Mouse (Mus musculus): Measurements from ENCODE around the gene Sftpd. TPM values are rescaled to one million over a fixed set of nuclear protein-coding genes. Genes with fewer than 3 reads are reported as not detected.

Gene Sftpd
- total RNA-seq (2014; fragmentation: Nextera tagmentation), result not detected in 2 replicates
- not detected in 2 replicates for total RNA-seq (2017)

DNA sequence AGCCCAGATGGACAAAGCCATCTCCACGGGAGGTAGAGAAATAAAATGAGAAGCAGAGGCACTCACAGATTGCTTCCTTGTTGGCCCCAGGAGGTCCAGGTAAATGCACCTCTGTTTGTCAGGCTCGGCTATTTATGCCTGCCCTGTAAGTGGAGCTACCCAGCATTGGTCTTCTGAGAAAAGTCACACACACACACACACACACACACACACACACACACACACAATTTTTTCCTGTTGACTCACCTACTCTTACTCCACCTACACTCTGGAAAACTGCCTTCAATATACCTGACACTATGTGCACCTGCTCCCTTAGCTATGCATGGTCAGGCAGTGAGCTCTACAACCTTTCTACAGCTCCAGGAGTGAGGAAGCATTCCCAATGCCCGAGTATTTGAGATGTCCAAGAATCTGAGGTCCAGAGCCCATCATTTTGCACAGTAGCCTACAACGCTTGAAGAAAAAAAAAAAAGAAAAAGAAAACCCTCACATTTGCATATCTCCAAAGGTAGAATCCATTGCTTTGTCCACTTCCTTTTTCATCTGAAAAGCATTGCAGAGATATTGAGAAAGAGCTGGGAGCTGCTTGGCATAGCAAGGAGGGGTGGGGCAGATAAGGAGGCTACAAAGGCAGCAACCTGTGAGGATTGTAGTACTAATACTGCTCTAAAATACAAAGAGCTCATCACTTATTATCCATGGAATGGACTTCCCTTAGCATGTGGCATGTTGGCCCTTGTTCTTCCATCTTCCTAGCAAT, at the start of gene Sftpd:
Gene Sftpd, minus strand, starts transcription at position 91 of the 763 bp plus-strand sequence.
- no peak for ATAC-seq (replicated peaks; ENCODE audit: poor library complexity, severe bottlenecking)

- no peak for ATAC-seq (replicated peaks; ENCODE audit: poor library complexity, severe bottlenecking)
These were observed 13.2 kb upstream of the Sftpd start for GRCm38 (mm10) chr14:41198037-41198730.

DNA sequence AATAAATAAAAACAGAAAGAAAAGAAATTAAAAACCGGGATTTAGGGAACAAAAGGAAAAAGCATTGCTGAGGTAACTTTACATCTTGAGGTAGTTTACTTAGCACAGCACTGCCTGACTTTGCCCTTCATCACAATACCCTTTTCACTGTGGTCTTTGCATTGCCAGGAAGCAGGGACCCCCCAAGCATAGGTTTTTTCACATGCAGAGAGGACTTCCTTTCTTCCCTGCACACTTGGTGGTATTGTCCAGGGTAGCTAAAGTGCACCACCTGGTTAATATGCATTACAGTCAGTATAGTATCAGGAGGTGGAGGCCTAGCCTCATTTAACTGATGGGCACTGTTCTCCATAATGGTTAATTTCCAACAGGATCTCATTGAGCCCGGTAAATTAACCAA, 4.5 kb upstream of the Sftpd start:
- no peak for ATAC-seq (replicated peaks; ENCODE audit: poor library complexity, severe bottlenecking)

DNA sequence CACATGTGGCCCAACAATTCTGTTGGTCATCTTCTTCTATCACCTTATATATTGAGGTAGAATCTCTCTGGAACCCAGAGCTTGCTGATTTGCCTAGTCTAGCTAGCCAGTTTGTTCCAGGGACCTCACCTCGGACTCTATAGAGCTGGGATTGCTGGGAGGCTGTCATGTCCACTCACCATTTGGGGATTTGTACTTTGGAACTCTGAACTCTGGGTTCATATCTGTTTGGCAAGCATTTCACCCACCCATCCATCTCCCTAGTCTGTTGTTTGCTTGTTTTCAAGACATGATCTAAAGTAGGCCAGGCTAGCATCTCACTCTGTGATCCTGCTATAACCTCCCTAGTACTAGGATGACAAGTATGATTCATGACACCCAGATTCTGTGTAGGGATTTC, 10.1 kb downstream of the Sftpd start:
- no peak for ATAC-seq (replicated peaks; ENCODE audit: poor library complexity, severe bottlenecking)

- no peak for ATAC-seq (replicated peaks; ENCODE audit: poor library complexity, severe bottlenecking)
These were observed 14.4 kb downstream of the Sftpd start for GRCm38 (mm10) chr14:41170514-41170913.

- ATAC-seq (replicated peaks; ENCODE audit: poor library complexity, severe bottlenecking), result no peak
These were observed 16.4 kb downstream of the Sftpd start for GRCm38 (mm10) chr14:41168567-41168966.

DNA sequence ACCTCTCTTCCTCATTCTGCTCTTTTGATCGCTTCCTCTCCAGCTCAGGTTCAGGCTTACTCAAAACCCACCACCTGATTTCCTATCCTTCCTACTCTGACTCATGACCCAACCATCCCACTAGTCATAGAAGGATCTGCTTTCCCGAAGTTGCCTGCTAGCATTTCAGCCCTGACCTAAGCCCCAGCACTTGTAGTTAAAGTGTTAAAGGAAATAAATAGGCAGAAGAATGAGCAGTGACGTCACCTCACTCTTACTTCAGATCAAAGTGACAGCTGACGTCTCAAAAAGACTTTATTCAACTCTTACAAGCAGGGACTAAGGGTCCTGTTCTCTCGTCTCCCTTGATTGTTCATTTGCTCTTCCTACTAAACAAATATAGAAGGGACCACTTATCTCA, 17.7 kb downstream of the Sftpd start:
- no peak for ATAC-seq (replicated peaks; ENCODE audit: poor library complexity, severe bottlenecking)

- ATAC-seq (replicated peaks; ENCODE audit: poor library complexity, severe bottlenecking), result no peak
These were observed 22.3 kb downstream of the Sftpd start for GRCm38 (mm10) chr14:41162663-41163062.

- no peak for ATAC-seq (replicated peaks; ENCODE audit: poor library complexity, severe bottlenecking)
These were observed 24.2 kb downstream of the Sftpd start for GRCm38 (mm10) chr14:41160743-41161142.

DNA sequence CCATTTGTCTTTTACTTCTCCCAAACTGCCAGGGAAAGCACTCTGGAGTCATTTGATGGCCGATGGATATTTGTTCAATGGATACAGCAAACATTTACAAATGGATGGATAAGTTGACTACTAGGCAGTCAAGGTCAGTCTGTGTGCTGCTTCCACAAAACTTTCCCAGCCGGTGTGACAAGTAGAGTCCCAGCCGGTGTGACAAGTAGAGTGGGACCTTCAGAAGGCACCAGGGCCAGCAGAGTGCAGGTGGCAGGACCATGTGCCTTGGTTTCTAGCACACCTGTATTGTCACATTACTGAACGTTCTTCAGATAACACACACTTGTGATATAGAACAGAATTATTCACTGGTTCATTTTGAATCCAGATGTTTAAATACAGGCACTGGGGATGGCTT, 24.9 kb downstream of the Sftpd start:
- ATAC-seq (replicated peaks; ENCODE audit: poor library complexity, severe bottlenecking), result no peak

- ATAC-seq (replicated peaks; ENCODE audit: poor library complexity, severe bottlenecking), result no peak
These were observed 33.6 kb downstream of the Sftpd start, which contains the start of gene Mbl1 for GRCm38 (mm10) chr14:41151220-41151898. Gene Mbl1 (plus strand): TSS chr14:41151458.

DNA sequence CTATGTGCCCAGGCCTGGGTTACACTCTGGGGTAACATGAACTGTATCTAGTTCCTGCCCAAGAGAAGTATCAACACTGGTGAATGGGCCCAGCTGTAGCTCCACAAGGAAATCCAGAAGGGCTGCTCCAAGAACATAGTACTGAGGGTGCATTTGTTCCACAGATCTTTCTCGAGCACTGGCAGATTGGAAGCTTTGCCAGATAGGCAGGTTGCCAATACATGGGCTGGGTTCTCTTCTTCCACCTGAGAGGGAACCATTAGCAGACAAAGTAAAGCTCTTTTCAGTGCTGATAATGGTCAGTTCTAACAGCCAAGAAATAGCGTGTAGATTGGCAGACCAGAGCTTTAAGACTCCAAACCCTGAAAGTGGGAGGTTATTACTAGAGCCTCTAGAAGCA, 37.6 kb downstream of the Sftpd start:
- ATAC-seq (replicated peaks; ENCODE audit: poor library complexity, severe bottlenecking), result no peak

DNA sequence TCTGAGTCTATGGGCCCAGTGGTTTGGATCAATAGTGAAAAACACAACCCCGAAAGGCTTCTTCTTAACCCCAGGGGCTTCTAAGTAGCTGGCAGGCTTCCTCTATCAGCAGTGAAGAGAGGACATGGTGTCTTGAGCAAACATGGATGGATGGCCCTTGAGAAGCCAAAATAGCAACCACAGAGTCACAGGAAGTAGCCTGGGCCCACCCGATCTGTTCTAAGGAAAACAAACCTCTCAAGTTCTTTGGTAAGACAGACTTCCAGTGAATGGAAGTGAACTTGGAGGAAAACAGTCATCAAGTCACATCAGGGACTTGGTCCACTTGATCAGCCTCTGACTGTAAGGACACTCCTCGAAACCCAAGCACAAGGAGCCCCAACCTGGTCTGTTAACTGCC, 38.0 kb downstream of the Sftpd start:
- ATAC-seq (replicated peaks; ENCODE audit: poor library complexity, severe bottlenecking), result no peak

DNA sequence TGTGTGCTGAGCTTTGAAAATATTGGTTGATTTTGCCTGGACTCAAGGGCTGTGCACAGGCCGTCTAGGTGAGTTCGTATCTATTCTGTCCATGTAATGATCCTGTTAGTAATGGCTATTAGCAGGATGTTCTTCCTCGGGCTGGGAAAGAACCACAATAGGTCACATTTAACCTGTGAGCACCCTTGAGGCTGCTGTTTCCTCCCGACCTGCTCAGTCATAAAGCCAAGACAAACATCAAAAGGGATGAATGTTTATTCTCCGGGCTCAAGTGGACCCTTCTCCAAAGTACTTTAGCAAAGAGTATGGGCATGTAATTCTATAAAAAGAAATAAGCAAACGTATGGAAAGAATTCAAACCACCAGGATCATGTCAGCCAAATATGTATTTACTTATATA, 38.9 kb downstream of the Sftpd start:
- no peak for ATAC-seq (replicated peaks; ENCODE audit: poor library complexity, severe bottlenecking)

DNA sequence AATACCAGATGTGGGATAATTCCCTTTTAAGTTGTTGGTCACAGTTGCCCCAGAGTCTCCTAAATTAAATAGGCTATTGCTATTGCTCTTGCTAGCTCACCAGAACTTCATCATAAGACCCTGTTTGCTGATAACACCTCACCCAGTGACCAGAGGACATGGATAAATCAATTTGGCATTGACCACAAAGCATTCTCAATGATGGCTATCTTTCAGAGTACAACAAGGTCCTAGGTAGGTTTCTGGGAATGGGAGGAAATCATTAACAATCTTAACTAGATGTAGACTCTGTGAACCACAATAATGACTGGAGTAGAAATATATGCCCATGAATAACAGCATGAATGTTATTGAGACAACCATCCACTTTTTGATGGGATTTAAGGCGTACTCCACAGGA, 44.3 kb downstream of the Sftpd start:
- ATAC-seq (replicated peaks; ENCODE audit: poor library complexity, severe bottlenecking), result no peak

- ATAC-seq (replicated peaks; ENCODE audit: poor library complexity, severe bottlenecking), result no peak
These were observed 47.9 kb downstream of the Sftpd start for GRCm38 (mm10) chr14:41137006-41137405.

DNA sequence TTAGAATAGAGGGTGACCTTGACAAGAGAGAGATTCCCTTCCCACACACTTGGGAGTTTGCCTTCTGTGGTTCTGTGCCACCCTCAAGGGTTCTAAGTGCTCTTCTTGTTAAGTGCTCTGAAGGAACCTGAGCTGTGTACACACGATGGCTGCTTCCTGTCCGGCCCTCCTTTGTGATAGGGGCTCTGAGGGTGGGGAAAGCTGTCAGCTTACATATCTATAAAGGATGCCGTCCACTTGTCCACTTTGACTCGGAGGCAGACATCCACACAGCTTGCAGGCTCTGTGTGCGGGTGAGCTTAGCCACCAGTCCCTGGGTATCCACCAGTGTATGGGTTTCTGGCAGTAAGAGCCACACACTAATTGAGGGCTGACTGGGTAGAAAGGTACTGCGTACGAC, 53.4 kb downstream of the Sftpd start, which contains the start of gene Sftpa1:
Gene Sftpa1, plus strand, starts transcription at position 243 of the 400 bp plus-strand sequence.
- ATAC-seq (replicated peaks; ENCODE audit: poor library complexity, severe bottlenecking), result no peak

GRCm38 (mm10) chr14:41127997-41128396, 57.0 kb downstream of the Sftpd start:
- ATAC-seq (replicated peaks; ENCODE audit: poor library complexity, severe bottlenecking), result no peak

DNA sequence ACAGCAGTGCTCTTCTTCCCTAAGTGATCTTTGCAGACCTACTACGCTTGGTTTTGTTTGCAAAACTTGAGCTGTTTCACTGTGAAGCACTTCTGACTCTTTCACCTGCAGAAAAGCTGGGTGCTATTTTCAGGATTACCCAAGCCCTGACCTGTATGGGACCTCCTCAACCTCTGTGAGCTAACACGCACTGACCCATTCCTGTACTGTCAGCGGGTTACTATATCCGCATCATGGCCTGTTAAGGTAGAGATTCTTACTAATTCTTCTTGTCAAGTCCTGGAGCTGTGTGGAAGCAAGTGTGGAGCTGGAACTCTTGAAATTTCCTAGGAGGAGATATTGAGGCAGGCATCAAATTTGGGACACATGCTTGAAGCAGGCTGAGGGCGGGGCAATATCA, 60.3 kb downstream of the Sftpd start:
- ATAC-seq (replicated peaks; ENCODE audit: poor library complexity, severe bottlenecking), result no peak
